Mouse (Mus musculus) right cerebral cortex, postnatal 36 days (tissue): ENCODE measurements at regions not wholly inside any gene's neighbourhood (a gene's known extent, or its start where the extent isn't known, plus 50 kb on each side); places are given as distances from the start of the nearest gene placed in this dataset.

ENCODE experiments used
- DNase-seq, 2 experiments: peaks; one replicate each; pipeline ENCODE4 v3.0.0; 2022; ENCODE audit warnings: low spot score in 2 of 2, mixed read lengths in 1 of 2

- no peak for DNase-seq
Measured at GRCm38 (mm10) chr8:115478406-115479060, 229.1 kb downstream of the Maf start.

- no peak for DNase-seq
Measured at GRCm38 (mm10) chr8:115476071-115476470, 231.5 kb downstream of the Maf start.

GRCm38 (mm10) chr8:115475156-115475555 is 232.4 kb downstream of the Maf start:
- no peak for DNase-seq

- no peak for DNase-seq
Measured at GRCm38 (mm10) chr8:115473974-115474373, 233.6 kb downstream of the Maf start.

GRCm38 (mm10) chr8:115466553-115466952 is 241.0 kb downstream of the Maf start:
- DNase-seq = peak in 1 of 2 experiments; percentile 2

- DNase-seq = no peak
Measured at GRCm38 (mm10) chr8:115466122-115466521, 241.5 kb downstream of the Maf start.

GRCm38 (mm10) chr8:115462657-115463056 is 244.9 kb downstream of the Maf start:
- DNase-seq = no peak

GRCm38 (mm10) chr8:115458119-115458518 is 249.5 kb downstream of the Maf start:
- no peak for DNase-seq

- no peak for DNase-seq
Measured at GRCm38 (mm10) chr8:115450789-115451188, 256.8 kb downstream of the Maf start.

- DNase-seq = no peak
Measured at GRCm38 (mm10) chr8:115448367-115448766, 259.2 kb downstream of the Maf start.

GRCm38 (mm10) chr8:115444519-115444918 is 263.1 kb downstream of the Maf start:
- no peak for DNase-seq

GRCm38 (mm10) chr8:115441943-115442550 is 265.5 kb downstream of the Maf start:
- no peak for DNase-seq

GRCm38 (mm10) chr8:115441323-115441722 is 266.3 kb downstream of the Maf start:
- no peak for DNase-seq

- DNase-seq = no peak
Measured at GRCm38 (mm10) chr8:115440151-115440550, 267.4 kb downstream of the Maf start.

- DNase-seq = no peak
Measured at GRCm38 (mm10) chr8:115439512-115439911, 268.1 kb downstream of the Maf start.

GRCm38 (mm10) chr8:115437956-115438355 is 269.6 kb downstream of the Maf start:
- no peak for DNase-seq

- DNase-seq = no peak
Measured at GRCm38 (mm10) chr8:115436356-115436721, 271.3 kb downstream of the Maf start.

GRCm38 (mm10) chr8:115435720-115436355 is 271.8 kb downstream of the Maf start:
- no peak for DNase-seq

- DNase-seq = peak in 1 of 2 experiments; percentile 5
Measured at GRCm38 (mm10) chr8:115432396-115433040, 275.1 kb downstream of the Maf start.

GRCm38 (mm10) chr8:115430793-115431192 is 276.8 kb downstream of the Maf start:
- no peak for DNase-seq

- no peak for DNase-seq
Measured at GRCm38 (mm10) chr8:115429291-115429883, 278.2 kb downstream of the Maf start.
